Mouse (Mus musculus) cortical plate, adult 2 months (tissue): ENCODE measurements around the gene Ugt1a2.

Source experiments
- CTCF ChIP-seq: fragments of 200-500 bp; IDR thresholded peaks from 2 replicates; pipeline ENCODE4 v1.5.1; 2011; ENCODE audit warnings: mild to moderate bottlenecking, control low read depth, low read length; ENCODE audit not compliant: insufficient read depth; ENCODE audit errors: extremely low read depth
- POLR2A ChIP-seq: fragments of 200-500 bp; IDR thresholded peaks from 2 replicates; pipeline ENCODE4 v1.6.1; 2011; ENCODE audit warnings: mild to moderate bottlenecking, low read length, control low read depth; ENCODE audit not compliant: insufficient read depth; ENCODE audit errors: extremely low read depth

DNA sequence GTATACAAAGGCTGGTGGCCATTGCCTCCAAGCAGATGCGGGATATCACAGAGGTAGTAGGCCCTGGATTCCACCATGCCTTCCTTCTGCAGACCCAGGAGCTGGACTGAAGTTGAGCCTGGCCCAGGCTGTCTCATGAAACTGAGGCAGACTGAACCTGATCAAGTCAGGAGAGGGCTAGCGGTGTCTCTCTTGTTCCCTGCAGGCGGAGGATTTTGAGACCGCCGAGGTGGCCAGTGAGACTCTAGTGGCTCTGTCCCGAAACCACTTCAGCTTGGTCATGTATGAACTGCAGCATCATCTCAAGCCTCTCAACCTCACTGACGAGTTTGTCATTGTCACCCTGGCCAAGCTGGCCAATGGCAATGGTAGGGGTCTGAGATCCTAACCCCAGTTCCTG lies 30.0 kb downstream of the Ugt1a2 start:
- TF ChIP-seq CTCF (no peak), POLR2A (no peak)
